Mouse (Mus musculus) CD4-positive, CD25-positive, alpha-beta regulatory T cell, adult 2 months (primary cell): ENCODE results near the gene Gbx1.

ENCODE experiments used
- DNase-seq: peaks from one replicate; pipeline ENCODE4 v3.0.0-alpha.2; 2012; ENCODE audit warnings: low read depth, low spot score

Gene Gbx1

GRCm38 (mm10) chr5:24525360-24526189 lies 1.4 kb downstream of the Gbx1 start:
- no peak for DNase-seq

DNA sequence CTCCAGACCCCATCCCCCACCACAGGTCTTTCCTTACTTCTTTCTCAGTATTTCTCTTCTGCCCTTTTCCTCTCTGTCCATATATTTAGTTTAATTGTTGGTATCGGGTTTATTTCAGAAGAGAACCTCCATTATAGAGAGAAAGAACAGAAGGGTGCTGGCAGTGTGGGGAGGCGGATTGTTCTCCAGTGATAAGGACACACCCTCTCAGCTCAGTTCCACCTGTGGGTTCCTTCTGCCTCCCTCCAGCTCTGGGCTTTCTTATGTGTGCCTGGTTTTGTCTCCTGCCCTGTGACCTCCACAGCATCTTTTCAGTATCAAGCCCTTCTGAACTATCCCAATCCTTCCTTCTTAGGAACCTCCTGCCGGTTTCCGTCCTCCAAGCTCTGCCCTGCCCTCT lies 2.5 kb downstream of the Gbx1 start:
- no peak for DNase-seq

DNA sequence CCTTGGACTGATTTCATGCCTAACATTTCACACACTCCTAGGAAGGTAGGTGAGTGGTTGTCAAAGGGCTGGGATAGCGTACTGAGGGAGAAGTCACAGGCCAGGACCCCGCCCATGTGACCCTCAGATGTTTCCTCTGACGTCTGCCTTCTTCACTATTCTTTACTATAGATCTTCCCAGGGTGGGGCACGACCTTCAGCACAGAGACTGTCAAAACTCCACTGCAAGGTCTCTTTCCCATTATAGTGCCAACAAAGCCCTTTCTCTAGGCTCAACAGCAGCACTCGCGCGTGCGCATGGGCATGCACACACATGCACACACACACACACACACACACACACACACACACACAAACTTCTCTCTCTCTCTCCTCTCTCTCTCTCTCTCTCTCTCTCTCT lies 3.2 kb downstream of the Gbx1 start:
- no peak for DNase-seq

DNA sequence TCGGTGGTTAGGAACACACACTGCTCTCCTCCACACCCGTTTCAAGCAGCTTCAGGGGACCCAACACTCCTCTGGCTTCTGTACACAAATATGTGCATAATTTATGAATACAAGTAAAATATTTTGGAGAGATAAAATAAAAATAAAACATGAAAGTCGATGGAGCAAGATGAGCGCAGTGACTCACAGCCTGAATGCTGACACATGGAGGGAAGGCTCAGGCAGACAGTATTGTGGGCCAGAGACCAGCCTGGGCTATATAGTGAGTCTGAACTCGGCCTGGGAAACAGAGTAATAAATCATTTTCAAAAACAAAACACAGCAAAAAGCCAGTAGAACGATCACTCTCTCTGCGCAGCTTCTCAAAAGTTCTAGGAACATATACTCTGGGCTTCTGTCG lies 5.6 kb downstream of the Gbx1 start:
- DNase-seq, result no peak

DNA sequence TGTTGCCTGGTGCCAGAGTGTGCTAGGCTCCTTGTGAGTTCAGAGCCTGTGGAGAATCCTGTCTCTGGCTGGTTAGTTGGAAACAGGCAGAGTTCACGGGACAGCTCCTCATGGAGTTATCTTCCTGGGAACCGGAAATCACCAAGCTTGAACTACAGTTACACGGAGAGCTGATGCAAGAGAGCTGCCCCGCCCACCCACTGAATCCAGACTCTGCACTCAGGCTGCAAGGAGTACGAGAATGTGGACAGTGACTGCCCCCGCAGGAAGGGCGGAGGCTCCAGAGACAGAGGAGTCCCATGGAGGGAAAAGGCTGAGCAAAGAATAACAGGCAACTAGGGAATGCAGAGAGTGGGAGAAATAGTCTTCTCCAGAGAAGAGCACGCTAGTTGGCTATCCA lies 14.7 kb downstream of the Gbx1 start:
- no peak for DNase-seq

DNA sequence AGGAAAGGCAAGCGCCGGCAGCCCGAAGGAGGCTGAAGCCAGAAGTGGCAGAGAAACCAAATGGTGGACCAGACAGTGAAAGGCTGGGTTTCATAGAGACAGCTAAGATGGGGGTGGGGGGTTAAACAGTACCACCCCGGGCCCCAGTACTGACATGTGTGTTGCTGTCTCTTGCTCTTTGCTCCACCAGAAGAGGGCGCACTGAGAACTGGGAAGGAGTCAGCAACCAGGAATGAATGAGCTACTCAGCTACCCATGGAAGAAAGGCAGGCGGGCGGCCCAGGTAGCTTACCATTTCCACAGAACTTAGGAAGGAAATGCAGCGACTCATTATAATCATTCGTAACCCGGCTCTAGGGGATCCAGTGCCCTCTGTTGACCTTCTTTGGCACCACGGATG lies 16.4 kb downstream of the Gbx1 start:
- peak; percentile 66 for DNase-seq

- DNase-seq, result no peak
Observed at GRCm38 (mm10) chr5:24508406-24508805, 18.6 kb downstream of the Gbx1 start.

DNA sequence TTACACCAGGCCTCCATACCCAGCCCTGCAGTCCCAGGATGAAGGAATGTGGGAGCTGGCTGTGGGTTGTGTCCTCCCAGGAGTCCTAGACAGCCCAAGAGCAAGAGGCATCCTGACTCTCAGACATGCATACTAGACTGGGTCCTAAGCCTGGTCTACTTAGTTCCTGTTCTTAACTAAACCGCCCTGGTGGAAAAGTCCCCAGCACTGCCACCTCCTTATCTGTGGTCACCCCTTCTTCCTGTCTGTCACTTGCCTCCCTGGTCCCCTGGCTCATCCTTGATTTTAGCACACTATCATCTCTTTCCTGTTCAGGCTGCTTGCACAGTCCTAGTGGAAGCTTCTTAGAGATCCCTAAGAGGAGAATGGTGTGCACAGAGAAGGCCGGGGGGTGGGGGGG lies 21.5 kb downstream of the Gbx1 start:
- peak; percentile 34 for DNase-seq

GRCm38 (mm10) chr5:24502786-24503185 lies 24.2 kb downstream of the Gbx1 start:
- no peak for DNase-seq

DNA sequence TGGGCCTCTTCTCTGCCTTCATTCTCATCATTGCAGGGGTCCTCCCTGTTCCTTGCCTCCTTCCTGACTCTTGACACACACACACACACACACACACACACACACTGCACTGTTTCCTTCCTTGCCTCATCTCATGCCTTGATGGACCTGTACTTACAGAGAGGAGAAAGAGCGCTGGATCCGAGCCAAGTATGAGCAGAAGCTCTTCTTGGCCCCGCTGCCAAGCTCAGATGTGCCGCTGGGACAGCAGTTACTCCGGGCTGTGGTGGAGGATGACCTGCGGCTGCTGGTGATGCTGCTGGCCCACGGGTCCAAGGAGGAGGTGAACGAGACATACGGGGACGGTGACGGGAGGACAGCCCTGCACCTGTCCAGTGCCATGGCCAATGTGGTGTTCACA lies 26.2 kb downstream of the Gbx1 start:
- DNase-seq, result no peak

- DNase-seq, result no peak
Observed at GRCm38 (mm10) chr5:24499113-24499512, 27.9 kb downstream of the Gbx1 start.

DNA sequence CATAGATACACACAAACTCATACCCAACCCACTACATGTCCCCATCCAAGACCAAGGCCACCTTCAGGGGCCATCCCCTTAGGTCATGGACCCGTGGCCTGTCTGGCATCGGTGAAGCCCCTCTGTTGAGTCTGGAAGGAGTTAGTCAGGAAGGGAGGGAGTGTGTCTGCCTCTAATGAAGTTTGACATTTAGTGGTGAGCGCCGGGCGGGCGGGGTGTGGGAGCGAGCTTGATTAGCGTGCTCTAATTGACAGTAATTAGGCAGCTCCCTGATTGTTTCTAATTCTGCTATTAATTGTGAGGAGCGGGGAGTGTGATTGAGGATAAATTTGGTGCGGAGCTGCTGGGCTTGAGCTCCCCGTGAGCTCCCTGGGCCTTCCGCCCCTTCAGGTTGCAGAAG lies 29.5 kb downstream of the Gbx1 start:
- DNase-seq, result no peak

DNA sequence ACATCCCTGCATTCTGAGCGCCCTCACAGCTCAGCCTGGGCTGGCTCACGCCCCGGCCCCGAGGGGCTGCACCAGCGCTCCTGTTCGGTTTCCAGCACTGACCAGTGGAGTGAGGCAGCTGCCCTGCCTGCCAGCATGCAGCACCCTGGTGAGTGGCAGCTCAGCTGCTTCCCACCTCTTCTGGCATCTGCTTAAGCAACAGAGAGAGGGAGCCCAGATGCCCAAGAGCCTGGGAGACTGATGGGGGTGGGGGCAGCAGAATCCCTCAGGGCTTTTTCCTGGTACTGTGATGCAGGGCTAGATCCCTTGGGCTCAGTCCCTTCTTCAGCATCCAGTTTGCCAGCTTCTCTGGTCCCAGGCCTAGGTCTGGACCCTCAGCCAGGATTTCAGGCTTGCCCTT lies 30.2 kb downstream of the Gbx1 start:
- DNase-seq, result no peak

GRCm38 (mm10) chr5:24495019-24495418 lies 32.0 kb downstream of the Gbx1 start:
- DNase-seq, result no peak

GRCm38 (mm10) chr5:24492546-24493285 lies 34.3 kb downstream of the Gbx1 start:
- no peak for DNase-seq

GRCm38 (mm10) chr5:24490413-24490920 lies 36.5 kb downstream of the Gbx1 start:
- no peak for DNase-seq

GRCm38 (mm10) chr5:24486738-24487137 lies 40.3 kb downstream of the Gbx1 start:
- no peak for DNase-seq

DNA sequence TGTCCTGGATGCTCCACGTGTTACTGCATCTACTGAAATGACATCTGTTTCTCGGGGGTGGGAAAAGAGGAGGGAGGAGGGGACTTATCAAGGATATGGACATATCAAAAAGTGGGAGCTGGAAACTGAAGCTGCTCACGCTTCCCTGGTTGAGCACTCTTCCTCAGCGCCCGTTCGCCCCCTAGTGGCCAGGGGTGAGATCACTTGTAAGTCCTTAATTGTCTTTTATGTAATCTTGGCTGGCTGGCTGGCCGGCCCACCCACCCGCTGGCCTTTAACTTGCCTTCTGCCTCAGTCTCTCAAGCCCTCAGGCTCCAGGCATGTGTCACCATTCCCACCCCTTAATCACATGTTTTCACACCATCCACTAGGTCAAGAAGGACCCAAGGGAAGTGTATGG lies 40.9 kb downstream of the Gbx1 start:
- peak; percentile 85 for DNase-seq

DNA sequence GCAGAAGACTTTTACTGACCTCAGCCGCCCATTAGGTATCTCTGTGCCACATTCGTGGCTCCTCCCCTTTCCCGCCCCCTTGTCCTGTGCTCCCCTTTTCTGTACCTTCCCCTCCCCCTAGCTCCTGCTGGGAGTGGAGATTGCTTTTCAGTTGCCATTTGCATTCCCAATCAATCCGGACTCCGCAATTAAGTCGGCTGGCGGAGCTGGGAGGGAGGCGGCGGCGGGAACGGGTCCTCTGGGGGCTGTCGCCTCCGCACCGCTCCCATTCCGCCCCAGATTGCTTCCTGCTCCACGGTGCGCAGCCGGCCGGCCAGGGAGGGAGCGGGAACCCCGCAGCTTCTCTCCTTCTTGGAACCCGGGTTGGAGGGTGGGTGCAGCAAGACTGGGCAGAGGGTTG lies 42.0 kb downstream of the Gbx1 start:
- no peak for DNase-seq

- DNase-seq, result peak; percentile 75
Observed at GRCm38 (mm10) chr5:24483326-24483725, 43.7 kb downstream of the Gbx1 start.

DNA sequence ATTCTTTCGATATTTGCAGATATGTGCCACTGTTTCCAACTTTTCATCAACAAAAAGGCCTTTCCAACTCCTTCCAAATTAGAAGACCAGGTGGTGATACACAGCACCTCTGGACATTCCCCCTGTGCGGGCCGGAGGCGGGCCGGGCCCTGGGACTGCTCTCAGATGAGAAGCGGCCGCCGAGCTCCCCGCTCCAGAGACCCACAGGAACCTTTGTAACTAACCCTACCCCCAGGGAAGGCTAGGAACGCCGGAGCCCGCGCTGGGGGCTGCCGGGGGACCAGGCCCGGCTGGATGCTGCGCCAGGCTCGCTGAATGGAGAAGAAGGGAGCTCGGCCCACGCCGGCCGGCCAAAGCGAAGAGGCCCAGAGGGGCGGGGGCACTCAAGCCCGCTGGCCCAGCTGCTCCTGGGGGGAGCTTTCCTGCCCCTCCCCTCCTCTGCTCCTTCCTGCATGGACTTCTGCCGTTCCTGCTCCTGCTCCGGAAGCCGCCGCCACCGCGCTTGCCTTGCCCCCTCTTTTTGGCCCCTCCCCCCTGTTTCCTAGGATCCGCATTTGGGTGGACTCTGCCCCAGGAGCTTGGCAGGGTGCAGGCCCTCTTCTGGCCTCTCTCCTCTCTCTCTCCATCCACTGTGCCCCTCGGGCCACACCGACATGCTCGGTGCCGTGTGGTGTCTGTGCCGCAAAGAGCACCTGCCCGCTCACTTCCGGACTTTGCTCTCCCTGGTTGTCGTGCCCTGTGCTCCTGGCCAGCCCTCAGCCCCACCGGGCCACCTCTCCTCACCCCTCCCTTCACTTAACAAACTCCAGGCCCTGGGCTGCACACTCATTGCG lies 44.5 kb downstream of the Gbx1 start:
- DNase-seq, result no peak

- DNase-seq, result peak; percentile 55
Observed at GRCm38 (mm10) chr5:24481647-24482046, 45.4 kb downstream of the Gbx1 start.
